Mouse (Mus musculus) thymus, adult 2 months (tissue): Measurements from ENCODE around the gene Pid1. TPM values are rescaled to one million over a fixed set of nuclear protein-coding genes. Genes with fewer than 3 reads are reported as not detected.

ENCODE experiments used
- DNase-seq: peaks from one replicate; pipeline ENCODE4 v3.0.0; 2021
- H3K27ac ChIP-seq: fragments of 200-500 bp; 2 replicates; pipeline ENCODE4 v1.5.1; 2012; ENCODE audit warnings: low read length, control low read depth; ENCODE audit not compliant: control insufficient read depth, insufficient read depth
- H3K27me3 ChIP-seq: fragments of 200-500 bp; 2 replicates; pipeline ENCODE4 v1.6.1; 2012; ENCODE audit warnings: mild to moderate bottlenecking, low read length, moderate library complexity, mixed read lengths; ENCODE audit not compliant: control insufficient read depth, insufficient read depth
- H3K36me3 ChIP-seq: fragments of 200-500 bp; 2 replicates; pipeline ENCODE4 v1.6.1; 2012; ENCODE audit warnings: mild to moderate bottlenecking, low read length, moderate library complexity; ENCODE audit not compliant: control insufficient read depth, insufficient read depth
- H3K4me1 ChIP-seq: fragments of 200-500 bp; replicated peaks from 2 replicates; pipeline ENCODE4 v1.6.1; 2012; ENCODE audit warnings: low read length; ENCODE audit not compliant: control insufficient read depth, insufficient read depth
- H3K4me3 ChIP-seq: fragments of 200-500 bp; 2 replicates; pipeline ENCODE4 v1.5.1; 2012; ENCODE audit warnings: mild to moderate bottlenecking, low read length, control low read depth, moderate library complexity; ENCODE audit not compliant: control insufficient read depth, insufficient read depth
- CTCF ChIP-seq: fragments of 200-500 bp; IDR thresholded peaks from 2 replicates; pipeline ENCODE4 v1.5.1; 2012; ENCODE audit warnings: mild to moderate bottlenecking, control low read depth, low read length, moderate library complexity, borderline replicate concordance; ENCODE audit not compliant: control insufficient read depth, poor library complexity, insufficient read depth; ENCODE audit errors: extremely low read depth
- POLR2A ChIP-seq: fragments of 200-500 bp; IDR thresholded peaks from 2 replicates; pipeline ENCODE4 v1.6.1; 2012; ENCODE audit warnings: mild to moderate bottlenecking, low read length, control low read depth, moderate library complexity; ENCODE audit not compliant: control insufficient read depth, poor library complexity, insufficient read depth; ENCODE audit errors: extremely low read depth
- WGBS: fragments of 180-500 bp; shearing (Covaris S2); methylation state at CpG from one replicate; pipeline ENCODE4 v1.1.7; 2018; 5-methylcytosine and 5-hydroxymethylcytosine counted together
- polyA plus RNA-seq: library from polyadenylated mRNA; depleted of rRNA; stranded (reverse); fragments of >200 nt; gene quantifications from 2 replicates; pipeline ENCODE4 v1.2.3, GENCODE M21; 2012

Pid1 gene
- polyA plus RNA-seq, 1 experiment = 3.4 TPM

DNA sequence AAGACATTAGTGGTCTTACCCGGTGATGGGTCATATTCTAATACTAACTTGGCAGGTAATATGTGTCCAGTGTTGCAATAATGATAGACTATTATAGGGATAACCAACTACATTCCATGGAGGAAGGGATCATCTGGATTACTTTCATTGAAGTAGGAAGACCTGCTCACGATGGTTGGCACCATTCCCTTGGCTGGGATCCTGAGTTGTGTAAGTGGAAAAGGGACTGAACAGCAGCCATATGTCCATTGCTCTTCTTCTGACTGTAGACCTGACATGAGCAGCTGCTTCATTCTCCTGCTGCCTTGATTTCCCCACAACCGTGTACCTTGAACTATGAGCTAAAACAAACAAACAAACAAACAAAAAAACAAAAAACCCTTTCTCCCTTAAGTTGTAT, 278.6 kb downstream of the Pid1 start:
- 87% methylated on average over 3 of the region's 3 CpGs for WGBS
- no peak overlapping the region for H3K4me3 ChIP-seq
- H3K4me1 ChIP-seq = no peaks in the 10 kb centered on the region
- H3K27me3 ChIP-seq = no peaks in the 10 kb centered on the region
- H3K36me3 ChIP-seq = no peaks in the 10 kb centered on the region
- no peak overlapping the region for H3K27ac ChIP-seq
- TF ChIP-seq CTCF (no peak), POLR2A (no peak)
- DNase-seq = no peak

DNA sequence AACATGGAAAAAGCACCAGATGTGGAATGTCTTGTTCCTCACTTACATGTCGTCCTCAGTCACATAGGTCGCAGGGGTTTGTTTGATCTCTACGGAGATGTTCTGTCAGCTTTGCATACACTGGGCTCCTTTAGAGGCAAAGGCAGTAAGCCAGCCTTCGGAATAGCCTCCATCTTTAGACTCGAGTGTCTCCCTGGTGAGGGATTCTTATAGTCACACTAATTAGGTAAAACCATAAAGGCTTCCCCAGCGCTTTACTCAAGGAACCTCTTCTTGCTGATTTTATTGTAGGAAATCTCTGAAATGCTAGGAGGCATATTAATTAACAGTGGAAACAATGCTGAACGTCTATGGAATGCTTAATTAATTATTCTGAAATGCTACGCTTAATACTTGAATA, 284.4 kb downstream of the Pid1 start:
- Histone ChIP-seq H3K27me3 (no peaks in the 10 kb centered on the region), H3K27ac (no peak overlapping the region), H3K36me3 (no peaks in the 10 kb centered on the region), H3K4me3 (no peak overlapping the region), H3K4me1 (no peaks in the 10 kb centered on the region)
- no peak for TF ChIP-seq POLR2A
- TF ChIP-seq CTCF = no peak
- WGBS = 93% methylated on average over 8 of the region's 8 CpGs
- DNase-seq = no peak

DNA sequence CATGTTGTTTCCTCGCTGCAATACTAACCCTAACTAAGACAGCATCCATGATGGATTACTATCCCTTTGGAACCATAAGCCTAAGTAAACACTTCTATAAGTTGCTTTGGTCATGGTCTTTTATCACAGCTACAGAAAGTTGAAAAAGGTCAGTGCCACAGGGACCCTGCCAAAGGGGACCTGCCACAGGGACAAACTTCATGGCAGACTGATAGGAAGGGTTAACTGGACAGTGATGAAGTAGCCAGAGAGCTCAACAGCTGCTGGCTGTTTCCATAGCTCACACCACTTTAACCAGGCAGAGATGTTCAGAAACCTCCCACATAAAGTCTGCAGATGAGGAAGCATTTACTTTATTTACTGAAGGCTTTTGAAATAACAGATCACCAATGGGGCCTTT, 287.0 kb downstream of the Pid1 start:
- TF ChIP-seq POLR2A (no peak), CTCF (no peak)
- Histone ChIP-seq H3K36me3 (no peaks in the 10 kb centered on the region), H3K4me3 (no peak overlapping the region), H3K27me3 (no peaks in the 10 kb centered on the region), H3K4me1 (no peaks in the 10 kb centered on the region), H3K27ac (no peak overlapping the region)
- WGBS = 91% methylated on average over 1 of the region's 1 CpGs
- no peak for DNase-seq

DNA sequence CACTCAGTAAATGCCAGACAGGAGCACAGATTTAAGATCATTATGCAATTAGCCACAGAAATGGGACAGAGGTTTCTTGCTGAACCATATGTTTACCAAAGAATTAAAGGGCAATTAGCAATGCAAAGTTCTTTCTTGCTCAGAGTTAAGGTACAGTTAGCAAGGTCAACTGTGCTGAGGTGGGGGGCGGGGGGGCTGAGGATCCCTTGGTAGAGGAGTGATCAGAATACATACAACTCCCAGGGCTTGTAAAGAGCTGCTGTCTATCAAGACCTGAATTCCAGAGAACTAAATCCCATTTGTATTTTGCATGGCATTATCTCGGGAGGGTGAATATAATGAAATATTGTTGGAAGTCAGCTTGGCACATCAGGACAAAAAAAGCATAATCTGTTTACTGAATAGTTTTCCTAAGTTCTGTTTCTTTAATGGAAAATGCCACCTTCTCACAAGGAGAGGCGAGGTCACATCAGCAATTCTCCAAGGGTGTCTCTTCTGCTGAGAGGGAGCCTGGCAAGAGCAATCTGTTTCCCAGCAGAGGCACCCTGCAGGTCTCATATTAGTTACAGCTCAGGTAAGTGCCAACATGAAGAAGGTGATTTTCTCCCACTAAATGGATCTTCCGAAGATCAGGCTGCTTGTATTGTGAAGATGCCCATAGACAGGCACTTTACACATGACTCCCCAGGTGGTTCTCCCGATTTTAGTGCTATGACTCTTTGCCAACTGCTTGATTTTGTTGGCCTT, 306.9 kb downstream of the Pid1 start:
- WGBS = 80% methylated on average over 5 of the region's 5 CpGs
- H3K36me3 ChIP-seq = no peaks in the 10 kb centered on the region
- H3K4me1 ChIP-seq = no peaks in the 10 kb centered on the region
- TF ChIP-seq CTCF (no peak), POLR2A (no peak)
- no peak overlapping the region for H3K27ac ChIP-seq
- H3K4me3 ChIP-seq = no peak overlapping the region
- no peak for DNase-seq
- no peaks in the 10 kb centered on the region for H3K27me3 ChIP-seq

DNA sequence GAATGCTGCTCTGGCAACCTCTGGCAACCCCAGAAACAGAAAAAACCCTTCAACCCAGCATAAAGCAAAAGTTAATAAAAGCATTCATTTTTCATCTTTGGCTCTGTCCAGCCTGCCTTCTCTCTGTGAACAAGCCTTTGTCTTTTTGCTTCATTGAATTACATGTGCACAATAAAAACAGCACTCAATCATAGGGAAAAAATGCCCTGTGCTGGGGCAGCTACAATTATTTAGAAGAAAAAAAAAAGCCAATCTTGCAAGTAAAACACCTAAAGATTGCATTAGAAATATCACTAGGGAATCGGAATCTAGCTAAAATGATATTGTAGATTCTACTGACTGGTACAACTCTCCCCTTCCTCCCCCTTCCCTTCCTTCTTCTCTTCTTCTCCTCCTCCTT, 307.7 kb downstream of the Pid1 start:
- TF ChIP-seq POLR2A = no peak
- no peak for TF ChIP-seq CTCF

DNA sequence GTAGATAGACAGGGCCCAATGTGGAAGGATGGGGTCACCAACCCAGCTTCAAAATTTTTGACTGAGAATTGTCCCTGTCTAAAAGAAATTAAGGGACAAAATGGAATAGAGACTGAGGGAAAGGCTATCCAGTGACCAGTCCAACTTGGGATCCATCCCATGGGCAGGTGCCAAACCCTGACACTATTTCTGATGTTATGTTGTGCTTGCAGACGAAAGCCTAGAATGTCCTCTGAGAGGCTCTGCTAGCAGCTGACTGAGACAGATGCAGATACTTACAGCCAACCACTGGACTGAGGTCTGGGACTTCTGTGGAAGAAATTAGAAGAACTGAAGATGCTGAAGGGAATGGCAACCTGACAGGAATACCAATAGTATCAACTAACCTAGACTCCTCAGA, 338.2 kb downstream of the Pid1 start:
- Histone ChIP-seq H3K27me3 (no peaks in the 10 kb centered on the region), H3K36me3 (no peaks in the 10 kb centered on the region), H3K4me1 (no peaks in the 10 kb centered on the region), H3K27ac (no peak overlapping the region), H3K4me3 (no peak overlapping the region)
- TF ChIP-seq CTCF (no peak), POLR2A (no peak)
- WGBS = 97% methylated on average over 1 of the region's 1 CpGs
- no peak for DNase-seq

More for the DNA sequence above, 307.7 kb downstream of the Pid1 start:
- WGBS = 83% methylated on average over 1 of the region's 1 CpGs
- Histone ChIP-seq H3K4me1 (no peaks in the 10 kb centered on the region), H3K4me3 (no peak overlapping the region), H3K36me3 (no peaks in the 10 kb centered on the region), H3K27ac (no peak overlapping the region), H3K27me3 (no peaks in the 10 kb centered on the region)
- no peak for DNase-seq
